In the genomic region with DNA sequence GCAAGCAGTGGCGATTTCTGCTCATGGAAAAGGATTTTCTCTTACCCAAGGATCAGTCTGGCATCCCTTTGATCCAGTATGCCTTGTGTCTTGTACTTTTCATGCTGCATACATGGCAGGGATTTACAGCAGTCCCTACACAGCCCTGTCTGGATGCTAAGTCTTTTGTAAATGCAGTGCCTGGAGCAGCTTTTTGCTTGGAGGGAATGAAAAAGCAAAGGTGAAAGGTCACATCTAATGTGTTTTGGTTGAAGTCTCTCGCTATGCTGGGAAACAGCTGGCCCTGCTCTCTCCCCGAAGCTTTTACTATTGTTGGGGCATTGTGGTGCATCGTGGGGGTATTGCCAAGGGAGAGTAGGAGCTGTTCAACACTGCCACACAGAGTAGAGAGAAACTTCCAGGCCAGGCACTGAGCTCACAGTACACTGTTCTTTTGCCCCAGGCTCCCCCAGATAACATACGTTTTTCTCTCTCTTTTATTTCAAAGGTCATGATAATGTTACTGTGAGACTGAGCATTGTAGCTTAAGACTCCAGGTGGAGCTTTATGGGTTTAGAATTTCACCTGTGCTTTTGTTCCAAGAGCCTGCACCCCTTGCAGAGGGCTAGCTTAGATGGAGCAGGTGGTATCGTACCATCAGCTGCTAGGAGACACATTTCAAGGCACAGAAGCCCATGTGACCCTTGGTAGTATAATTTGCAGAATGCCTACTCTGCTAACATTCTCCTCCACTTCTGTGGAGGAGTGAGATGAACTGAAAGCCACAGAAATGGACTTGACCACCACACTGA, we compare ENCODE assay signal across 11 mouse cellular contexts.
A peak's percentile ranks its signal among the peaks of the same experiment; 100 is the strongest.
DNase-seq lines count a peak whose midpoint lies in the region; ATAC-seq and TF ChIP-seq lines count a peak whose summit lies in the region.
"Had no signal": no experiment of that assay in that cellular context is flagged by ENCODE, and none has a peak within 500 bp of the region (broad histone marks: within the 10 kb centered on the region; RNA-seq: fewer than 3 reads in every experiment).

No protein-coding gene starts in this region.

- no peak overlapping the region for H3K4me2 ChIP-seq in embryonic facial prominence, embryonic 12.5 days (replicated peaks)
- no peak overlapping the region for H3K4me2 ChIP-seq in neural tube, embryonic 12.5 days (replicated peaks)

- H3K4me1 ChIP-seq in kidney, adult 2 months (ENCODE audit: control insufficient read depth, insufficient read depth, low read length) = peaks cover 9% of the 10 kb centered on the region; the same call in 1 of the 2 replicates
- H3K4me1 ChIP-seq in embryonic facial prominence, embryonic 12.5 days = peaks cover 26% of the 10 kb centered on the region
- peaks cover 34% of the 10 kb centered on the region for H3K4me1 ChIP-seq in neural tube, embryonic 12.5 days
- H3K4me1 ChIP-seq: megakaryocyte, embryonic 14.5 days had no signal

- no peaks in the 10 kb centered on the region for H3K9me3 ChIP-seq in embryonic facial prominence, embryonic 12.5 days
- H3K9me3 ChIP-seq in neural tube, embryonic 12.5 days = no peaks in the 10 kb centered on the region
- H3K9me3 ChIP-seq: megakaryocyte, embryonic 14.5 days had no signal

- peak; percentile 49 for DNase-seq in kidney, adult 2 months
- DNase-seq in kidney, adult 18-20 months = no peak
- peak; percentile 19 to 29 for DNase-seq in kidney, postnatal 36 days
- DNase-seq in left cerebral cortex, adult 11 months (ENCODE audit: low spot score) = no peak
- DNase-seq in left cerebral cortex, adult 18-20 months (ENCODE audit: low spot score in 2 of 2) = no peak
- DNase-seq: gastrocnemius, adult 2 months; left cerebral cortex, postnatal 4 days had no signal

- H3K4me3 ChIP-seq in kidney, adult 2 months (ENCODE audit: insufficient read depth, low read depth, low read length) = no peak overlapping the region
- H3K4me3 ChIP-seq in embryonic facial prominence, embryonic 12.5 days = no peak overlapping the region
- no peak overlapping the region for H3K4me3 ChIP-seq in neural tube, embryonic 12.5 days
- H3K4me3 ChIP-seq: gastrocnemius, adult 2 months; megakaryocyte, embryonic 14.5 days had no signal

- H3K9ac ChIP-seq in embryonic facial prominence, embryonic 12.5 days = no peak overlapping the region
- H3K9ac ChIP-seq in neural tube, embryonic 12.5 days = no peak overlapping the region

- no peak for TF ChIP-seq POLR2A in kidney, adult 2 months (IDR thresholded peaks at IDR 0.05; ENCODE audit: low read depth, low read length)

- 35% methylated on average over 6 of the region's 6 CpGs for WGBS in kidney, adult 2 months
- WGBS in embryonic facial prominence, embryonic 12.5 days = 21% methylated on average over 6 of the region's 6 CpGs
- 12% methylated on average over 6 of the region's 6 CpGs for WGBS in neural tube, embryonic 12.5 days

- no peaks in the 10 kb centered on the region for H3K27me3 ChIP-seq in kidney, adult 2 months (replicated peaks; ENCODE audit: control insufficient read depth, insufficient read depth, low read length)
- no peaks in the 10 kb centered on the region for H3K27me3 ChIP-seq in embryonic facial prominence, embryonic 12.5 days
- no peaks in the 10 kb centered on the region for H3K27me3 ChIP-seq in neural tube, embryonic 12.5 days (replicated peaks)

- H3K27ac ChIP-seq in kidney, adult 2 months (ENCODE audit: insufficient read depth, low read depth, low read length) = no peak overlapping the region
- peak overlapping the region; percentile 30; the same call in 1 of the 2 replicates for H3K27ac ChIP-seq in embryonic facial prominence, embryonic 12.5 days
- no peak overlapping the region for H3K27ac ChIP-seq in neural tube, embryonic 12.5 days
- H3K27ac ChIP-seq: gastrocnemius, adult 2 months had no signal

- ATAC-seq in embryonic facial prominence, embryonic 12.5 days (ENCODE audit: insufficient number of reproducible peaks, insufficient read depth, low FRiP score, low TSS enrichment) = peak; percentile 53
- peak; percentile 73 for ATAC-seq in neural tube, embryonic 12.5 days (ENCODE audit: low FRiP score, low read depth)
- no peak for ATAC-seq in monocyte, adult 5-6 weeks (replicated peaks; ENCODE audit: insufficient number of reproducible peaks, low FRiP score, low TSS enrichment, poor library complexity, severe bottlenecking)

- TF ChIP-seq CTCF in kidney, adult 2 months (conservative IDR thresholded peaks at IDR 0.05; ENCODE audit: insufficient read depth, insufficient read length, low read depth, low read length) = no peak

- H3K36me3 ChIP-seq in kidney, adult 2 months (ENCODE audit: control insufficient read depth, insufficient read depth, low read length) = no peaks in the 10 kb centered on the region
- no peaks in the 10 kb centered on the region for H3K36me3 ChIP-seq in embryonic facial prominence, embryonic 12.5 days
- no peaks in the 10 kb centered on the region for H3K36me3 ChIP-seq in neural tube, embryonic 12.5 days

Comparison
In these comparisons a context has a peak if more than half of its experiments do, and no peak if none do; other contexts are left out.
1. DNase-seq: peak in kidney, adult 2 months (single experiment) and kidney, postnatal 36 days (2 of 2); none in kidney, adult 18-20 months (single experiment), left cerebral cortex, adult 11 months (single experiment) and left cerebral cortex, adult 18-20 months (0 of 2).